9 mouse cellular contexts compared by ENCODE assay signal in genomic region chr3:57470326-57470725, GRCm38 (mm10). TPM values are rescaled to one million over a fixed set of nuclear protein-coding genes. Genes with fewer than 3 reads are reported as not detected.
DNase-seq lines count a peak whose midpoint lies in the region; ATAC-seq and TF ChIP-seq lines count a peak whose summit lies in the region.
"Had no signal": no experiment of that assay in that cellular context is flagged by ENCODE, and none has a peak within 500 bp of the region (broad histone marks: within the 10 kb centered on the region; RNA-seq: fewer than 3 reads in every experiment).

No protein-coding gene starts in this region.

- H3K9ac ChIP-seq in intestine, postnatal 0 days (ENCODE audit: low read depth, low read length), result no peak overlapping the region

- no peaks in the 10 kb centered on the region for H3K36me3 ChIP-seq in intestine, postnatal 0 days (ENCODE audit: control insufficient read depth, insufficient read depth)

- H3K4me1 ChIP-seq in intestine, postnatal 0 days (replicated peaks; ENCODE audit: control insufficient read depth, insufficient read depth, low read length), result no peaks in the 10 kb centered on the region

- no peak overlapping the region for H3K4me3 ChIP-seq in left cerebral cortex, adult 2 months
- H3K4me3 ChIP-seq in intestine, postnatal 0 days (ENCODE audit: low read depth, low read length), result no peak overlapping the region

- H3K27me3 ChIP-seq in intestine, postnatal 0 days (replicated peaks; ENCODE audit: control insufficient read depth, insufficient read depth, low read length), result no peaks in the 10 kb centered on the region

- intact Hi-C loops in left cerebral cortex, adult 2 months (cut with DNase I), result loop anchor here (2.0 kb wide), 1 partner anchor 34 kb away; no protein-coding TSS in a partner anchor

- ATAC-seq in intestine, postnatal 0 days, result 0 out of 2 replicates have a peak, but pooled peaks have one; percentile 38
- no peak for ATAC-seq in erythroblast, adult 5-6 weeks (replicated peaks; ENCODE audit: low FRiP score, poor library complexity, severe bottlenecking)

- peak overlapping the region; percentile 71 for H3K27ac ChIP-seq in left cerebral cortex, adult 2 months
- H3K27ac ChIP-seq in intestine, postnatal 0 days (ENCODE audit: low read depth, low read length), result no peak overlapping the region

- DNase-seq in left cerebral cortex, adult 2 months (ENCODE audit: extremely low spot score in 1 of 2, low spot score in 2 of 2), result no peak
- DNase-seq in left cerebral cortex, adult 11 months (ENCODE audit: low spot score), result no peak
- peak; percentile 67 for DNase-seq in embryo, embryonic 9.5 days (ENCODE audit: extremely low spot score)
- peak; percentile 80 to 83 for DNase-seq in heart, adult 18-20 months
- peak; percentile 71 to 77 for DNase-seq in lung, adult 18-20 months
- DNase-seq in ovary, postnatal 14 days (ENCODE audit: low spot score), result peak; percentile 36

- H3K4me2 ChIP-seq in intestine, postnatal 0 days (replicated peaks; ENCODE audit: low read depth), result peak overlapping the region; percentile 48; the same call in 1 of the 2 replicates

- H3K9me3 ChIP-seq in intestine, postnatal 0 days (ENCODE audit: control insufficient read depth), result no peaks in the 10 kb centered on the region

- TF ChIP-seq CTCF in left cerebral cortex, adult 2 months (IDR thresholded peaks at IDR 0.05), result peak; percentile 69
- TF ChIP-seq CTCF in intestine, postnatal 0 days (IDR thresholded peaks at IDR 0.05; ENCODE audit: low read depth), result peak; percentile 80

- WGBS in intestine, postnatal 0 days, result 22% methylated on average over 5 of the region's 5 CpGs

RNA-seq across cellular contexts. Expression of gene Tm4sf4, which starts 45.2 kb away (rescaled TPM):
- total RNA-seq in left cerebral cortex, adult 2 months (2021), result not detected
- not detected for total RNA-seq in heart, adult 18-20 months (2021)
- 95.5 and 110 TPM in 2 replicates for polyA plus RNA-seq in intestine, postnatal 0 days (2015; fragmentation: Nextera tagmentation; extraction: Ambion mirVana)
- not detected in 2 replicates for total RNA-seq in erythroblast, adult 5-6 weeks (2015; ENCODE audit: low replicate concordance)
- total RNA-seq in erythroblast, adult 5-6 weeks (2017; ENCODE audit: low replicate concordance), result not detected in 2 replicates
- total RNA-seq: left cerebral cortex, postnatal 25 days had no signal

Comparison
In these comparisons a context has a peak if more than half of its experiments do, and no peak if none do; other contexts are left out.
1. DNase-seq: peak in embryo, embryonic 9.5 days (single experiment), heart, adult 18-20 months (2 of 2), lung, adult 18-20 months (2 of 2) and ovary, postnatal 14 days (single experiment); none in left cerebral cortex, adult 2 months (0 of 2) and left cerebral cortex, adult 11 months (single experiment).